Mouse (Mus musculus) myocyte (in vitro differentiated cells): ENCODE results near the gene Lrtm2.

Source experiments
- CEBPB ChIP-seq: IDR thresholded peaks from 2 replicates; pipeline ENCODE4 v1.6.1; 2011; ENCODE audit warnings: mild to moderate bottlenecking, moderate library complexity; ENCODE audit not compliant: poor library complexity, insufficient read depth, severe bottlenecking
- E2F4 ChIP-seq: IDR thresholded peaks from one replicate; pipeline ENCODE4 v1.6.1; 2011; ENCODE audit warnings: mild to moderate bottlenecking, control low read depth, moderate library complexity; ENCODE audit not compliant: insufficient read depth
- MAX ChIP-seq: IDR thresholded peaks from one replicate; pipeline ENCODE4 v1.6.1; 2011; ENCODE audit warnings: low read depth, mild to moderate bottlenecking, control low read depth
- MYOG ChIP-seq, 3 experiments: IDR thresholded peaks; one replicate each; pipeline ENCODE4 v1.6.1; 2011; ENCODE audit warnings: control low read depth in 2 of 3, low read depth in 2 of 3, mild to moderate bottlenecking in 2 of 3; ENCODE audit not compliant: insufficient read length in 2 of 3, control insufficient read depth in 1 of 3, insufficient read depth in 1 of 3
- POLR2A ChIP-seq: IDR thresholded peaks from one replicate; pipeline ENCODE4 v1.6.1; 2011; ENCODE audit warnings: low read depth, mild to moderate bottlenecking, control low read depth, moderate library complexity; ENCODE audit not compliant: insufficient read length
- POLR2AphosphoS2 ChIP-seq: IDR thresholded peaks from one replicate; pipeline ENCODE4 v1.6.1; 2011; ENCODE audit warnings: low read depth, control low read depth; ENCODE audit not compliant: insufficient read length
- REST ChIP-seq: IDR thresholded peaks from one replicate; pipeline ENCODE4 v1.6.1; 2011; ENCODE audit warnings: mild to moderate bottlenecking, control low read depth, moderate library complexity; ENCODE audit not compliant: insufficient read depth, insufficient read length
- SRF ChIP-seq: IDR thresholded peaks from one replicate; pipeline ENCODE4 v1.6.1; 2011; ENCODE audit warnings: low read depth; ENCODE audit not compliant: control insufficient read depth, insufficient read length
- TCF12 ChIP-seq: IDR thresholded peaks from one replicate; pipeline ENCODE4 v1.6.1; 2011; ENCODE audit warnings: mild to moderate bottlenecking, control low read depth; ENCODE audit not compliant: poor library complexity, insufficient read depth, severe bottlenecking
- USF1 ChIP-seq: IDR thresholded peaks from one replicate; pipeline ENCODE4 v1.6.1; 2011; ENCODE audit warnings: low read depth, mild to moderate bottlenecking, control low read depth, moderate library complexity

DNA sequence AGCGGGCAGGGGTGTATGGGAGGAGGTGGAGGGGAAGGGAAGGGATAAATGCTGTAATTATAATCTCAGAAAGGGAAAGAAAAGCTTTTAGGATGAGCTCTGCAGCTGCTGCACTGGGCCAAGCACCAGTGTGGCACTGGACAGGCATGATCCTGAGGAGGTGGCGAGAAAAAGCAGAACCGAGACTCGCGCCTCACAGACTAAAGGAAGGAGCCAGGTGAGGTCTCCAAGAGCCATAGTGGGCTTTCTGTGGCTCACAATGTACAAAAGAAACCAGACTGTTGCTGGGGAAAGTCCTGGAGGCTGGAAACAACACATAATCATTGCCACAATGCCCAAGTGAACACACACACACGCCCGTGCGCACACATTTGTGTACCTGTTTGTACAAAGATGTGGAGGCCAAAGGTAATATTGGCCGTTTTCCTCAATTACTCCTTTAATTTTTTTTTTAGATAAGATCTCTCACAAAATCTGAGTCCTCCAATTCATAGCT is 20.2 kb upstream of the Lrtm2 start:
- TF ChIP-seq POLR2A (no peak), MAX (no peak), E2F4 (no peak), REST (no peak), USF1 (no peak), POLR2AphosphoS2 (no peak), TCF12 (no peak), CEBPB (no peak), MYOG (IDR thresholded peaks at IDR 0.05; ENCODE audit: control insufficient read depth in 1 of 3, insufficient read depth in 1 of 3, insufficient read length in 2 of 3, low read depth in 2 of 3) (no peak), SRF (no peak)
